In genomic region chr6:85331736-85332135, GRCm38 (mm10) we compare ENCODE assay signal across 9 mouse cellular contexts. TPM values are rescaled to one million over a fixed set of nuclear protein-coding genes. Genes with fewer than 3 reads are reported as not detected.
DNase-seq lines count a peak whose midpoint lies in the region; ATAC-seq and TF ChIP-seq lines count a peak whose summit lies in the region.
"Had no signal": no experiment of that assay in that cellular context is flagged by ENCODE, and none has a peak within 500 bp of the region (broad histone marks: within the 10 kb centered on the region; RNA-seq: fewer than 3 reads in every experiment).

No protein-coding gene starts in this region.

- intact Hi-C loops in heart, postnatal 10 days (cut with DNase I): loop anchor here (5.0 kb wide), 2 partner anchors 69 to 169 kb away; no protein-coding TSS in a partner anchor

- 15% methylated on average over 8 of the region's 8 CpGs for WGBS in heart, embryonic 15.5 days
- 11% methylated on average over 8 of the region's 8 CpGs for WGBS in hindbrain, embryonic 11.5 days
- WGBS in midbrain, embryonic 11.5 days: 9% methylated on average over 8 of the region's 8 CpGs

- no peak overlapping the region for H3K27ac ChIP-seq in heart, embryonic 15.5 days
- no peak overlapping the region for H3K27ac ChIP-seq in bone marrow macrophage, adult 2 months (ENCODE audit: insufficient read depth, low read depth, low read length)
- no peak overlapping the region for H3K27ac ChIP-seq in hindbrain, embryonic 11.5 days (ENCODE audit: low read depth, low read length)
- H3K27ac ChIP-seq in midbrain, embryonic 11.5 days (ENCODE audit: low read depth, low read length): no peak overlapping the region

- H3K4me2 ChIP-seq in heart, embryonic 15.5 days: peak overlapping the region; percentile 95
- peak overlapping the region; percentile 94 for H3K4me2 ChIP-seq in hindbrain, embryonic 11.5 days (replicated peaks; ENCODE audit: low read depth, low read length)
- peak overlapping the region; percentile 98 for H3K4me2 ChIP-seq in midbrain, embryonic 11.5 days

- ATAC-seq in heart, embryonic 15.5 days (replicated peaks; ENCODE audit: insufficient number of reproducible peaks, insufficient read depth, low FRiP score, low read depth): no peak
- no peak for ATAC-seq in hindbrain, embryonic 11.5 days (ENCODE audit: low FRiP score)
- no peak for ATAC-seq in midbrain, embryonic 11.5 days (ENCODE audit: low FRiP score)

- peaks cover 11% of the 10 kb centered on the region; the same call in 1 of the 2 replicates for H3K36me3 ChIP-seq in heart, embryonic 15.5 days
- no peaks in the 10 kb centered on the region for H3K36me3 ChIP-seq in hindbrain, embryonic 11.5 days (ENCODE audit: control insufficient read depth, insufficient read depth, low read length)
- H3K36me3 ChIP-seq in midbrain, embryonic 11.5 days (ENCODE audit: control insufficient read depth, insufficient read depth, low read length): no peaks in the 10 kb centered on the region
- H3K36me3 ChIP-seq: G1E had no signal

- peaks cover 20% of the 10 kb centered on the region for H3K4me1 ChIP-seq in heart, embryonic 15.5 days (replicated peaks)
- H3K4me1 ChIP-seq in bone marrow macrophage, adult 2 months (ENCODE audit: control insufficient read depth, insufficient read depth, low read length): peaks cover 14% of the 10 kb centered on the region
- no peaks in the 10 kb centered on the region for H3K4me1 ChIP-seq in hindbrain, embryonic 11.5 days (replicated peaks; ENCODE audit: control insufficient read depth, insufficient read depth, low read length)
- H3K4me1 ChIP-seq in midbrain, embryonic 11.5 days (ENCODE audit: control insufficient read depth, insufficient read depth, low read length): peaks cover 5% of the 10 kb centered on the region

- H3K9ac ChIP-seq in heart, embryonic 15.5 days: no peak overlapping the region
- H3K9ac ChIP-seq in hindbrain, embryonic 11.5 days (ENCODE audit: low read depth, low read length): no peak overlapping the region; the same call in 1 of the 2 replicates
- H3K9ac ChIP-seq in midbrain, embryonic 11.5 days (ENCODE audit: low read length): no peak overlapping the region

- H3K27me3 ChIP-seq in heart, embryonic 15.5 days: no peaks in the 10 kb centered on the region
- 0 out of 2 replicates have a peak, but pooled peaks cover 5% of the 10 kb centered on the region for H3K27me3 ChIP-seq in hindbrain, embryonic 11.5 days (ENCODE audit: control insufficient read depth, insufficient read depth, low read length)
- peaks cover 7% of the 10 kb centered on the region for H3K27me3 ChIP-seq in midbrain, embryonic 11.5 days (ENCODE audit: control insufficient read depth, insufficient read depth, low read length)

- peak overlapping the region; percentile 73; the same call in 1 of the 2 replicates for H3K4me3 ChIP-seq in heart, embryonic 15.5 days
- H3K4me3 ChIP-seq in bone marrow macrophage, adult 2 months (ENCODE audit: insufficient read depth, low read length): peak overlapping the region; percentile 89; the same call in 1 of the 2 replicates
- H3K4me3 ChIP-seq in hindbrain, embryonic 11.5 days (ENCODE audit: low read depth, low read length): peak overlapping the region; percentile 59; the same call in 1 of the 2 replicates
- H3K4me3 ChIP-seq in midbrain, embryonic 11.5 days (ENCODE audit: low read depth, low read length): peak overlapping the region; percentile 67; the same call in 1 of the 2 replicates

- TF ChIP-seq CTCF in bone marrow macrophage, adult 2 months (IDR thresholded peaks at IDR 0.05; ENCODE audit: low read depth, low read length): no peak

- no peaks in the 10 kb centered on the region for H3K9me3 ChIP-seq in heart, embryonic 15.5 days (replicated peaks)
- H3K9me3 ChIP-seq in hindbrain, embryonic 11.5 days (ENCODE audit: control insufficient read depth, low read length): no peaks in the 10 kb centered on the region
- H3K9me3 ChIP-seq in midbrain, embryonic 11.5 days (ENCODE audit: control insufficient read depth, low read length): no peaks in the 10 kb centered on the region
- H3K9me3 ChIP-seq: G1E had no signal

- DNase-seq in heart, postnatal 10 days: no peak
- DNase-seq in hindbrain, embryonic 11.5 days (ENCODE audit: low spot score): no peak
- DNase-seq in midbrain, embryonic 11.5 days (ENCODE audit: low spot score, missing footprints): no peak
- no peak for DNase-seq in urinary bladder, postnatal 10 days (ENCODE audit: low spot score)
- DNase-seq in right cerebral cortex, postnatal 14 days: no peak
- no peak for DNase-seq in B cell, adult 2 months

- TF ChIP-seq POLR2A in bone marrow macrophage, adult 2 months (IDR thresholded peaks at IDR 0.05; ENCODE audit: borderline replicate concordance, low read depth, low read length): no peak

RNA-seq across cellular contexts. Expression of gene Sfxn5, which starts 1.5 kb away (rescaled TPM):
- polyA plus RNA-seq in heart, embryonic 15.5 days (2015; fragmentation: Nextera tagmentation; extraction: Ambion mirVana): 3.7 and 4.9 TPM in 2 replicates
- 1 to 10 TPM; 3.1 to 6.0 TPM for total RNA-seq in heart, postnatal 10 days (2021)
- polyA plus RNA-seq in bone marrow macrophage, adult 2 months (2012; ENCODE audit: insufficient read depth, insufficient read length, missing spikeins): 14.2 and 15.2 TPM in 2 replicates
- 5.1 and 6.2 TPM in 2 replicates for polyA plus RNA-seq in hindbrain, embryonic 11.5 days (2014; fragmentation: Nextera tagmentation; extraction: Ambion mirVana)
- polyA plus RNA-seq in midbrain, embryonic 11.5 days (2014; fragmentation: Nextera tagmentation; extraction: Ambion mirVana): 5.7 and 6.2 TPM in 2 replicates

RNA-seq across cellular contexts. Expression of gene Rab11fip5, which starts 42.7 kb away (rescaled TPM):
- 42.3 and 45.3 TPM in 2 replicates for polyA plus RNA-seq in heart, embryonic 15.5 days (2015; fragmentation: Nextera tagmentation; extraction: Ambion mirVana)
- total RNA-seq in heart, postnatal 10 days (2021): 10 to 100 TPM; 65.4 to 73.1 TPM
- 145 and 160 TPM in 2 replicates for polyA plus RNA-seq in bone marrow macrophage, adult 2 months (2012; ENCODE audit: insufficient read depth, insufficient read length, missing spikeins)
- polyA plus RNA-seq in hindbrain, embryonic 11.5 days (2014; fragmentation: Nextera tagmentation; extraction: Ambion mirVana): 4.1 and 4.6 TPM in 2 replicates
- polyA plus RNA-seq in midbrain, embryonic 11.5 days (2014; fragmentation: Nextera tagmentation; extraction: Ambion mirVana): 4.2 and 4.7 TPM in 2 replicates
- polyA plus RNA-seq: G1E had no signal
